Mouse (Mus musculus) MN1 (cell line): ENCODE results near the gene Ndufb10.
"Not testable (repeated sequence)": the region's sequence is repeated elsewhere in the genome, so short reads cannot be mapped to it uniquely, and the experiment has no call there.

ENCODE experiments used
- DNase-seq: peaks from one replicate; pipeline ENCODE4 v3.0.0-alpha.2; 2016; ENCODE audit warnings: low spot score

The Ndufb10 gene

GRCm38 (mm10) chr17:24734513-24734912 is 10.2 kb upstream of the Ndufb10 start:
- no peak for DNase-seq

GRCm38 (mm10) chr17:24733434-24734050 is 9.3 kb upstream of the Ndufb10 start:
- DNase-seq: no peak

- DNase-seq: no peak
These were observed 8.1 kb upstream of the Ndufb10 start for GRCm38 (mm10) chr17:24732233-24732935.

- DNase-seq: no peak
These were observed 6.5 kb upstream of the Ndufb10 start for GRCm38 (mm10) chr17:24730787-24731186.

GRCm38 (mm10) chr17:24729067-24729466 is 4.8 kb upstream of the Ndufb10 start:
- peak; percentile 62 for DNase-seq

- DNase-seq: no peak
These were observed 3.9 kb upstream of the Ndufb10 start for GRCm38 (mm10) chr17:24728184-24728583.

- DNase-seq: no peak
These were observed 3.3 kb upstream of the Ndufb10 start, which contains the start of gene Rpl3l for GRCm38 (mm10) chr17:24727618-24728017. Rpl3l (plus strand) TSS chr17:24727820.

- no peak for DNase-seq
These were observed 1.5 kb upstream of the Ndufb10 start for GRCm38 (mm10) chr17:24725637-24726390.

GRCm38 (mm10) chr17:24723881-24724180 is 447 bp downstream of the Ndufb10 start:
- peak; percentile 36 for DNase-seq

- no peak for DNase-seq
These were observed 977 bp downstream of the Ndufb10 start for GRCm38 (mm10) chr17:24723122-24723880.

- peak; percentile 37 for DNase-seq
These were observed 1.9 kb downstream of the Ndufb10 start for GRCm38 (mm10) chr17:24722220-24722924.

- peak; percentile 43 for DNase-seq
These were observed 2.8 kb downstream of the Ndufb10 start for GRCm38 (mm10) chr17:24721383-24721955.

- peak; percentile 50 for DNase-seq
These were observed 3.7 kb downstream of the Ndufb10 start for GRCm38 (mm10) chr17:24720616-24721015.

- DNase-seq: peak; percentile 99
These were observed 4.6 kb downstream of the Ndufb10 start for GRCm38 (mm10) chr17:24719494-24720222.

- not testable (repeated sequence) for DNase-seq
These were observed 5.3 kb downstream of the Ndufb10 start for GRCm38 (mm10) chr17:24718938-24719337.

- DNase-seq: no peak
These were observed 6.3 kb downstream of the Ndufb10 start, which contains the start of the genes Rnf151 and Rps2 for GRCm38 (mm10) chr17:24717943-24718342. Rnf151 (minus strand) TSS chr17:24718063. Rps2 (plus strand) TSS chr17:24718116.

- no peak for DNase-seq
These were observed 8.1 kb downstream of the Ndufb10 start for GRCm38 (mm10) chr17:24716166-24716682.

GRCm38 (mm10) chr17:24715556-24715955 is 8.7 kb downstream of the Ndufb10 start:
- no peak for DNase-seq

- peak; percentile 62 for DNase-seq
These were observed 15.6 kb downstream of the Ndufb10 start for GRCm38 (mm10) chr17:24708646-24709045.

- peak; percentile 50 for DNase-seq
These were observed 16.4 kb downstream of the Ndufb10 start for GRCm38 (mm10) chr17:24707801-24708425.
